Mouse (Mus musculus) stomach, embryonic 14.5 days (tissue): Measurements from ENCODE around the gene Sult5a1. TPM values are rescaled to one million over a fixed set of nuclear protein-coding genes. Genes with fewer than 3 reads are reported as not detected.
A peak's percentile ranks its signal among the peaks of the same experiment; 100 is the strongest.
"Not testable (repeated sequence)": the region's sequence is repeated elsewhere in the genome, so short reads cannot be mapped to it uniquely, and the experiment has no call there.

ENCODE experiments used
- ATAC-seq: fragments of 200-750 bp; cut with Nextera tagmentation; 2 replicates; pipeline ENCODE4 v1.8.0; 2017; ENCODE audit warnings: low read depth, moderate TSS enrichment; ENCODE audit not compliant: insufficient number of reproducible peaks, insufficient read depth, low FRiP score
- H3K27ac ChIP-seq: fragments of 300-500 bp; sonication (generic); 2 replicates; pipeline ENCODE4 v1.5.1; 2014; ENCODE audit warnings: mild to moderate bottlenecking, low read length, moderate library complexity, mixed read lengths
- H3K27me3 ChIP-seq: fragments of 300-500 bp; sonication (generic); 2 replicates; pipeline ENCODE4 v1.6.1; 2014; ENCODE audit warnings: low read length, control low read depth, mixed read lengths; ENCODE audit not compliant: control insufficient read depth, insufficient read depth
- H3K36me3 ChIP-seq: fragments of 300-500 bp; sonication (generic); 2 replicates; pipeline ENCODE4 v1.6.1; 2014; ENCODE audit warnings: mild to moderate bottlenecking, control low read depth, low read length, moderate library complexity, mixed read lengths; ENCODE audit not compliant: control insufficient read depth, insufficient read depth
- H3K4me1 ChIP-seq: fragments of 300-500 bp; sonication (generic); 2 replicates; pipeline ENCODE4 v1.6.1; 2014; ENCODE audit warnings: low read length, control low read depth, mixed read lengths; ENCODE audit not compliant: control insufficient read depth, insufficient read depth
- H3K4me2 ChIP-seq: fragments of 300-500 bp; sonication (generic); replicated peaks from 2 replicates; pipeline ENCODE4 v1.6.1; 2014; ENCODE audit warnings: low read depth, low read length, control low read depth
- H3K4me3 ChIP-seq: fragments of 300-500 bp; sonication (generic); 2 replicates; pipeline ENCODE4 v1.5.1; 2014; ENCODE audit warnings: low read depth, low read length, control low read depth
- H3K9ac ChIP-seq: fragments of 300-500 bp; sonication (generic); replicated peaks from 2 replicates; pipeline ENCODE4 v1.6.1; 2014; ENCODE audit warnings: low read depth, mild to moderate bottlenecking, control low read depth, low read length, moderate library complexity, mixed read lengths
- H3K9me3 ChIP-seq: fragments of 300-500 bp; sonication (generic); 2 replicates; pipeline ENCODE4 v1.6.1; 2016; ENCODE audit warnings: low read depth, low read length, control low read depth; ENCODE audit not compliant: control insufficient read depth
- WGBS: fragments of 180-500 bp; shearing (Covaris S2); extraction: QIAGEN DNeasy Blood & Tissue Kit; methylation state at CpG from one replicate; pipeline ENCODE4 v1.1.7; 2014; 5-methylcytosine and 5-hydroxymethylcytosine counted together
- polyA plus RNA-seq: library from polyadenylated mRNA; unstranded; fragments of >200 nt; fragmentation: Nextera tagmentation; extraction: Ambion mirVana; gene quantifications from 2 replicates; pipeline ENCODE4 v1.2.1, GENCODE M21; 2014

Gene Sult5a1
- 20.4 and 23.9 TPM in 2 replicates for polyA plus RNA-seq

GRCm38 (mm10) chr8:123157888-123158465, at the start of gene Sult5a1:
Sult5a1 (minus strand) TSS chr8:123158315.
- H3K9me3 ChIP-seq: no peaks in the 10 kb centered on the region
- WGBS: 26% methylated on average over 13 of the region's 13 CpGs
- peak within 1 kb of the TSS; percentile 29 for H3K4me2 ChIP-seq
- no peak within 1 kb of the TSS for H3K27ac ChIP-seq
- H3K4me3 ChIP-seq: peak within 1 kb of the TSS; percentile 21
- no peaks in the 10 kb centered on the region for H3K36me3 ChIP-seq
- no peak within 1 kb of the TSS; the same call in 1 of the 2 replicates for H3K9ac ChIP-seq
- H3K4me1 ChIP-seq: peaks cover 21% of the 10 kb centered on the region
- H3K27me3 ChIP-seq: no peaks in the 10 kb centered on the region
- ATAC-seq: peak; percentile 64; the same call in 1 of the 2 replicates

- Histone ChIP-seq H3K9me3 (no peaks in the 10 kb centered on the region), H3K4me2 (no peak overlapping the region)
- 79% methylated on average over 3 of the region's 3 CpGs for WGBS
Observed at GRCm38 (mm10) chr8:123203571-123203970, 45.5 kb upstream of the Sult5a1 start.

GRCm38 (mm10) chr8:123202288-123202687, 44.2 kb upstream of the Sult5a1 start:
- peaks cover 12% of the 10 kb centered on the region for H3K36me3 ChIP-seq
- WGBS: 24% methylated on average over 5 of the region's 5 CpGs
- no peaks in the 10 kb centered on the region for H3K27me3 ChIP-seq
- no peak overlapping the region for H3K4me2 ChIP-seq
- no peak overlapping the region for H3K27ac ChIP-seq
- no peak for ATAC-seq
- no peak overlapping the region for H3K9ac ChIP-seq
- H3K9me3 ChIP-seq: no peaks in the 10 kb centered on the region
- no peak overlapping the region for H3K4me3 ChIP-seq
- H3K4me1 ChIP-seq: no peaks in the 10 kb centered on the region

More at GRCm38 (mm10) chr8:123203571-123203970, 45.5 kb upstream of the Sult5a1 start:
- H3K27ac ChIP-seq: no peak overlapping the region
- peaks cover 24% of the 10 kb centered on the region for H3K36me3 ChIP-seq
- no peak overlapping the region for H3K9ac ChIP-seq
- ATAC-seq: no peak
- H3K4me1 ChIP-seq: no peaks in the 10 kb centered on the region
- no peaks in the 10 kb centered on the region for H3K27me3 ChIP-seq
- no peak overlapping the region for H3K4me3 ChIP-seq

DNA sequence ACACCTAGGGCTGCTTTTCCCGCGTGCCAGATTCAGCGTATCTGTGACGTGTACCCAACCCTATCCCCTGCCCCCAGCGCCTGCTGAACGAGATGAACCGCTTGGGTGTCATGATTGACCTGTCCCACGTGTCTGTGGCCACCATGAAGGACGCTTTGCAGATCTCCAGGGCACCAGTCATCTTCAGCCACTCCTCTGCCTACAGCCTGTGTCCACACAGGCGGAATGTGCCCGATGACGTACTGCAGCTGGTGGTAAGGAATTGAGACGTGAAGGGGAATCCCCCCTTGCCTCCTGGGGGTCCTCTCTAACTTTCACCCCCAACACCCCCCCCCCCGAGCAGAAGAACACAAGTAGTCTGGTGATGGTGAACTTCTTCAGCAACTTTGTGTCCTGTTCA, 41.7 kb upstream of the Sult5a1 start:
- no peaks in the 10 kb centered on the region for H3K36me3 ChIP-seq
- H3K9ac ChIP-seq: no peak overlapping the region
- H3K9me3 ChIP-seq: no peaks in the 10 kb centered on the region
- no peaks in the 10 kb centered on the region for H3K4me1 ChIP-seq
- no peak overlapping the region for H3K4me2 ChIP-seq
- 51% methylated on average over 14 of the region's 14 CpGs for WGBS
- no peak overlapping the region for H3K27ac ChIP-seq
- no peaks in the 10 kb centered on the region for H3K27me3 ChIP-seq
- no peak for ATAC-seq
- H3K4me3 ChIP-seq: no peak overlapping the region

DNA sequence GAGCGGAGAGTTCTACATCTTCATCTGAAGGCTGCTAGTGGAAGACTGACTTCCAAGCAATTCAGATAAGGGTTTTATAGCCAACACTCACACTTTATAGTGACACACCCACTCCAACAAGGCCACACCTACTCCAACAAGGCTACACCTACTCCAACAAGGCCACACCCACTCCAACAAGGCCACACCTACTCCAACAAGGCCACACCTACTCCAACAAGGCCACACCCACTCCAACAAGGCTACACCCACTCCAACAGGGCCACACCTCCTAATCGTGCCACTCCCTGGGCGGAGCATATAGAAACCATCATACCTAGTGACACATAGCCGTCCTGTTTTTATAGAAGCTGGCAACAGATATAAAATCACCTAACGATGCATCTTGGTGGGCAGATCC, 38.9 kb upstream of the Sult5a1 start:
- not testable (repeated sequence) for H3K4me1 ChIP-seq, H3K27ac ChIP-seq, H3K27me3 ChIP-seq, H3K9ac ChIP-seq, H3K9me3 ChIP-seq, H3K4me2 ChIP-seq, H3K4me3 ChIP-seq, ATAC-seq, H3K36me3 ChIP-seq
- WGBS: 73% methylated on average over 5 of the region's 5 CpGs

- Histone ChIP-seq H3K4me2 (no peak overlapping the region), H3K27me3 (no peaks in the 10 kb centered on the region), H3K36me3 (no peaks in the 10 kb centered on the region), H3K27ac (no peak overlapping the region), H3K4me1 (no peaks in the 10 kb centered on the region), H3K4me3 (no peak overlapping the region), H3K9me3 (no peaks in the 10 kb centered on the region), H3K9ac (no peak overlapping the region)
- 89% methylated on average over 9 of the region's 9 CpGs for WGBS
- ATAC-seq: no peak
Observed at GRCm38 (mm10) chr8:123193771-123194170, 35.7 kb upstream of the Sult5a1 start.

GRCm38 (mm10) chr8:123191908-123192307, 33.8 kb upstream of the Sult5a1 start:
- H3K27me3 ChIP-seq: no peaks in the 10 kb centered on the region
- no peak overlapping the region for H3K4me3 ChIP-seq
- H3K4me2 ChIP-seq: no peak overlapping the region
- no peaks in the 10 kb centered on the region for H3K9me3 ChIP-seq
- 0 out of 2 replicates have a peak, but pooled peaks have one; percentile 55 for ATAC-seq
- no peak overlapping the region for H3K9ac ChIP-seq
- WGBS: 55% methylated on average over 8 of the region's 8 CpGs
- H3K27ac ChIP-seq: no peak overlapping the region
- no peaks in the 10 kb centered on the region for H3K4me1 ChIP-seq
- no peaks in the 10 kb centered on the region for H3K36me3 ChIP-seq

DNA sequence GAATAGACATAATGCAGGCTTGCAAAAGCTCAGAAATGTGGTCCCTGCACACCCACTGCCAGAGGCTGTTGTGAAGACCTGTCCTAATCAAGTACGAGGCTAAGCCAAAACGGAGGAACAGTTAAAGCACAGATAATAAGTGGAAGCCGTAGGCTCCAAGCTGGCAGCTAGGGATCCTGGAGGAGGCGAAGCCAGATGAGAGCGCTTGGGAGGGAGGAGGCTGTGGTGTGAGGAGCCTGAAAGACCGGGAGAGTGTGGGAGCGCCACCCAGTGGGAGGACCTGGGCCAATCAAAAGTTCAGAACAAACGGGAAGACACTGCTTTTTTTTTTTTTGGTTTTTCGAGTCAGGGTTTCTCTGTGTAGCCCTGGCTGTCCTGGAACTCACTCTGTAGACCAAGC, 32.6 kb upstream of the Sult5a1 start:
- ATAC-seq: no peak
- H3K36me3 ChIP-seq: no peaks in the 10 kb centered on the region
- no peak overlapping the region for H3K9ac ChIP-seq
- H3K4me2 ChIP-seq: peak overlapping the region; percentile 37
- H3K27me3 ChIP-seq: no peaks in the 10 kb centered on the region
- 1% methylated on average over 9 of the region's 9 CpGs for WGBS
- no peak overlapping the region for H3K27ac ChIP-seq
- H3K4me3 ChIP-seq: no peak overlapping the region
- no peaks in the 10 kb centered on the region for H3K9me3 ChIP-seq
- H3K4me1 ChIP-seq: no peaks in the 10 kb centered on the region

GRCm38 (mm10) chr8:123188841-123189240, 30.7 kb upstream of the Sult5a1 start:
- H3K9ac ChIP-seq: no peak overlapping the region
- WGBS: 65% methylated on average over 7 of the region's 7 CpGs
- no peak overlapping the region for H3K4me2 ChIP-seq
- ATAC-seq: no peak
- H3K27ac ChIP-seq: no peak overlapping the region
- H3K9me3 ChIP-seq: no peaks in the 10 kb centered on the region
- no peaks in the 10 kb centered on the region for H3K4me1 ChIP-seq
- H3K4me3 ChIP-seq: no peak overlapping the region
- no peaks in the 10 kb centered on the region for H3K27me3 ChIP-seq
- no peaks in the 10 kb centered on the region for H3K36me3 ChIP-seq
